Mouse (Mus musculus) lung, postnatal 14 days (tissue): ENCODE measurements at regions not wholly inside any gene's neighbourhood (a gene's known extent, or its start where the extent isn't known, plus 50 kb on each side); places are given as distances from the start of the nearest gene placed in this dataset.

Experiments used
- DNase-seq: peaks from one replicate; pipeline ENCODE4 v3.0.0; 2021

- no peak for DNase-seq
Observed at GRCm38 (mm10) chr15:97125836-97126822, 70.4 kb upstream of the Slc38a4 start.

DNA sequence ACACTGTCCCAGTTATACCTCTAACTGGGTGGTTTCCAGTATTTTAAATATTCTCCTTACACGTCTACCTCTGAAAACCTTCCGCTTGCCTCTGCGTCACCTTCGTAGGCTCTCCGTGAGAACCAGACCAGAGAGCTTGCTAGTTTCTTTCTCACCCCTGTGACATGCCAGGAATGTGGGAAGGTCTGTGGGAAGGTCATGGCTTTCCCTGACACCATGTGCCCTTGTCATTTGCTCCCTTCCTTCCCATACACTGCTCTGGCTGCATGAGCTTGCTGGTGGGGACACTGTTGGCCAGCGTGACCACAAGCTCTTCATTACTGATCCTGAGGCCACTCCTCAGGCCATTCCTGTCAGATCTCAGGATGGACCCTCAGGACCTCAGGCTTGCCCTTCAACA, 66.5 kb upstream of the Slc38a4 start:
- DNase-seq: no peak

GRCm38 (mm10) chr15:97112452-97113200, 56.9 kb upstream of the Slc38a4 start:
- no peak for DNase-seq

DNA sequence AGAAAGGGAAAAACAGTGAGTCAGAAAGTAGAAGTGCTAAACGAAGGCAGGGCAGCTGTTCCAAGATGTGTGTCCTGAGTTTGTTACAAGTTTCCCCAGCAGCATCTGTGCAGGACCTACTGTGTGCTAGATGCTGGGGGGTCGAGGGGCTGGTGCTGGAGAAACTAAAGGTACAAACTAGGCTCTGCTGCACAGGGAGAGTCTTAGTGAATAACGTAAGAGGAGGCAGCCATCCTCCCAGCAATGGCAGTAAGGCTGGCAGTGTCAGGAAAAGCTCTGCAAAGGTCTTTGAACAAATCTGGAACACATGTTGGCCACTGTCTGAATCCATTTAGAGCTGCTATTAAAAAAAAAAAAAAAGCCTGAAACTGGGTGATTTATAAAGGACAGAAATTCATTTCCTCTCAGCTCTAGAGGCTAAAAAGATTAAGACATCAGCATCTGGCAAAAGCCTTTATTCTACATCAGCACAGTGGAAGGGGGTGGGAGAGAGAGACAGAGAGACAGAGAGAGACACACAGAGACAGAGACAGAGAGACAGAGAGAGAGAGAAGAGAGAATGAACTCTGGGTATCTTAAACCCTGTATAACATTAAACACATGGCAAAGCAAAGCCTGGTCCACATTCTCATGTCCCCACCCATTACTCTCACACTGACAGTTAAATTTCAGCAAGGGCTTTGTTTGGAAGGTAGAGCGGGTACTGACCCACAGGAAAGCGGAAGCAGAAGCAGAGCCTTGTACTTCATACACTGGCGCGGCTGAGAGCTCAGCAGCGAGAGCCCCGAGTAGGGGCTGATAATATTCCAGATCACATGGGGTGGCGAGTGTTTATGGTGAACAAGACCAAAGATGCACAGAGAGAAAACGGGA, 55.8 kb upstream of the Slc38a4 start:
- DNase-seq: no peak

GRCm38 (mm10) chr15:97107779-97108178, 52.0 kb upstream of the Slc38a4 start:
- no peak for DNase-seq

DNA sequence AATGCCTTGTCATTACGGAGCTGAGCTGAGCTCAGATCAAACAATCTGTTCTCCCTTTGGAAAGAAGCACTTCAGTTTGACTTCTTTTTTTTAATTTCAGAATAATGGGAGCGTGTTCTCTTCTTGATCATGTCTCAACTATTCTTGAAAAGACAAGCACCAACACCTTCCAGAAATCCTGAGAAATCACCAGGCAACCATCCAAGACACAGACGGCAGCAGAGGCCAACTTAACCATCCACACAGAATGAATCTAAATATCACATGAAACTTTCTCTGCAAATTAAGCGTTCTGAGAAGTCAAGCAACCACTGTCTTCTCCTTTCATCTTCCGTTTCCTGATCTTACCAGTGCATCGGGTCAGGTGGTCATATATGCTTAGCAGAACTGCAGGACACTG, 50.8 kb upstream of the Slc38a4 start:
- DNase-seq: no peak
